Mouse (Mus musculus) urinary bladder, postnatal 10 days (tissue): ENCODE results near the gene Lypd4.
"Not testable (repeated sequence)": the region's sequence is repeated elsewhere in the genome, so short reads cannot be mapped to it uniquely, and the experiment has no call there.

Source experiments
- DNase-seq: peaks from one replicate; pipeline ENCODE4 v3.0.0; 2022; ENCODE audit warnings: low spot score

Gene Lypd4

DNA sequence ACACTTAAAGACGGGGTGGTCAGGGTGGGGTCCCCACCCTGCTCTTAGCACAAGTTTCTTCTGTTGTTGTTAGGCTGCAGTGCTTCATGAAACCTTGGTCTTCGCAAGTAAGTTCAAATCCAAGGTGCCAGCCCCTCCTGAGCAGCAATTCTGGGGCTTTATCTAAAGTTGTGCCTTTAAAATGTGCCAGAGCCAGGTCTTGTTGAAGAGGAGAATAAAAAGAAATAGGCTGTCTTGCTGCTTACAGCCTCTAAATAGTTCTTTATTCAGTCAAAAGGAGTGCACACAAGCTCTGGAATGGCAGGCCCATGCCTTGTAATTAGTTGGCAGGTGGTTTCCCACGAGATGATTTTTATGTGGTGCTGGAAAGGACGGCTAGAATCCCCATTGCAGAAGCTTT lies 17.4 kb upstream of the Lypd4 start:
- no peak for DNase-seq

DNA sequence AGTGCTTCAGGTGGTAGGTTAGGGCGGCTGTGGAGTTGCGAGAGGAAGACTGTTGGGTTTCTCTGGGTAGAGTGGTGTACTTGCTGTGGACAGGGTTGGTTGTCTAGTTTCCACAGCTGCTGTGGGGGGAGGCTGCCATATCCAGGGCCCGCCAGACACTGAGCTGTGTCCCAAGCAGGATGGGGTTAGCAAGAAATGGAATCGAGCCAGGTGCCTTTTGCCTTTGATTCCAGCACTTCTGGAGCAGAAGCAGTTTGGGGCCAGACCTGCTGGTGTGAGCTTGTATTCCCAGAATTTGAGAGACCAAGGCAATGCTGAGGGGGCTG lies 16.5 kb upstream of the Lypd4 start:
- DNase-seq = no peak

DNA sequence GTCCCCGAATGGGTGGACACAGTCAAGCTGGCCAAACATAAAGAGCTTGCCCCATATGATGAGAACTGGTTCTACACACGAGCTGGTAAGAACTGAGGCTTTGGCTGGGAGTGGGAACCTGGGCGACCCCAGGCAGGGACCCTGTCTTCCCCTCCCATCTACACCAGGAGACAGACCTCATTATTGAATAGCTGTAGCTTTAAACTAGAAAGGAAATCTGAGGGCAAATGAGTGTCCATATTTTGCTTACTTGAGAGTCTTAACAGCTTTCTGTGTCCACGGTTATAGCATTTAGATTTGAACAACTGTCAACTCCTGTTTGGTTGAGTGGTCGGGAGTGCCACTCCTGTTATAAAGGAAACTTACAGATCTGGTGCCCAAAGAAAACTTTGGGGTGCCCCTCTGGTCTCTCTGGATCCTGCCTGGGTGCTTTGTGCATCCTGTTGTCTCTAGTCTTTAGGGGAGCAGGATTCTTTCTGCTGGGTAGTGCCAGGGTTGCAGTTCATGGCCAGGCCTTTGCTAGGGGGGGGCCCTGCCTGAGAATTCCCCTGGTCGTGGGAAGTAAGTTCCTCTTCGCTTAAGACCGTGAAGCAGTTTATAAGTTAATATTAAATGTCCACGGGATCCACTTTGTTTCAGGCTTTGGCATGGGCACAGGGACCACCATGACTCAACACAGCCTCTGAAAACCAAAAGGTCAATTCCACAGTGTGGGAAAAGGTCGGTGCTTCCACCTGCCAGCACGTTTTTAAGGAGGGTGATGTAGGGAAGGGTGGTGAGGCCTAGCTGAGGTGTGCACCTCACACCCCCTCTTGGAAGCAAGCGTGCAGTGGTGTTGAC lies 15.9 kb upstream of the Lypd4 start:
- DNase-seq = no peak

DNA sequence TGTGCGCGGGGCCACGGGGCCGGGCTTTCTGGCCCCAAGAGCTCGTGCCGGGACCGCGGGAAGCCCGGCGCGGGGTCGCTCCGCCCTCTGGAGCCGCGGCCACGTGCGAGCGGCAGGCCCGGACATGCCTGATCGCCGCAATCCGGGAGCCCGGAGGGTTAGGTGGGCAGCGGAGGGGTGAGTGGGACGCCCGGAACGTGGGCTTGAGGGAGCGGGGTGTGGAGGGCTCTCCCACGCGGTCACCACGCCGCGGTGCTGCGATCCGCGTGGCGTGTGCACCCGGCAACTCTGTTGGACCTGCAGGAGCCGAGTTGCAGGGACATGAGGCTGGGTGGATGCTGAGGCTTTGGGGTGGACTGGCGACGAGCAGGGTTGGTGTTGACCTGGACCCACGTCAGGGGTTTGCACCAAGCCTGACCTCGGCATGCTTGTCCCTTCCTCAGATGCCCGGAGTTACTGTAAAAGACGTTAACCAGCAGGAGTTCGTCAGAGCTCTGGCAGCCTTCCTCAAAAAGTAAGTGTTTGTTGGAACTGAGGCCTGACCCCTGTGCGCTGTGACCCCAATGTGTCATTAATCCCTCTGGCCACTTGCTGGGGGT lies 15.1 kb upstream of the Lypd4 start:
- DNase-seq = no peak

DNA sequence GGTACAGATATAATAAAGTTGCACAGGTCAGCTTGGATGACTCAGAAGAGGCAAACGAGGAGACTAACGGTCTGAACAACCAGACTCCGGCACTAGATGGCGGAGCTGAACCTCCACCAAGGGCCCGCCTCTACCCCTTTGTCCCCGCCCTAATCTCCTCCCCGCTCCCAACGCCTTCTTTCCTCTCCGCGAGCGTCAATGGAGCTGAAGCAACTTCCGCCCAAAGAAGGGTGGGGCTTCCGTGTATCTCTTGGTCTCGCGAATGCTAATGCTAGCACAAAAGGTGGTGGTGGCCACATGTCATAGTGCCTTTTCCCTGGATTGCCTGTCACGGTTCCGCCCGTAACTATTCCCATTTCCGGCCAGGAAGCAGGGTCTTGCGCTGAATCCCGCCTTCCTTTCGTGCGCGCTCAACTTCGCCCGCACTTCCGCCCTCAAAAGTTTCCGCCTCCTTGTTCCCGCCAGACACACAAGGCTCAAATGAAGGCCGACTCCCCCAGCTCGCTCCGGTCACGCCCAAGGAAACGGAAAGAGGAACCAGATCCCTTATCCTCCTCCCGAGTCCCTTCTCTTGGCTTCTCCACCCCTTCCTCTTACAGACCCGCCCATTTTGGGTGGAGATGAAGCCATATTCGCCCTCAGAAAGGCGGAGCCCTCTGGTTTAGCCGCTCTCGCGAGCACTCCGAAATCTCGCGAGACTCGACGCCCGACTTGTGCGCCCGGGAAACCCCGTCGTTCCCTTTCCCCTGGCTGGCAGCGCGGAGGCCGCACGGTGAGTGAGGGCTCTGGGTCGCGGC lies 14.4 kb upstream of the Lypd4 start, which contains the start of gene Rps19:
TSS of gene Rps19 (plus strand) at position 476 of the 797 bp plus-strand sequence.
- peak; percentile 94 for DNase-seq

DNA sequence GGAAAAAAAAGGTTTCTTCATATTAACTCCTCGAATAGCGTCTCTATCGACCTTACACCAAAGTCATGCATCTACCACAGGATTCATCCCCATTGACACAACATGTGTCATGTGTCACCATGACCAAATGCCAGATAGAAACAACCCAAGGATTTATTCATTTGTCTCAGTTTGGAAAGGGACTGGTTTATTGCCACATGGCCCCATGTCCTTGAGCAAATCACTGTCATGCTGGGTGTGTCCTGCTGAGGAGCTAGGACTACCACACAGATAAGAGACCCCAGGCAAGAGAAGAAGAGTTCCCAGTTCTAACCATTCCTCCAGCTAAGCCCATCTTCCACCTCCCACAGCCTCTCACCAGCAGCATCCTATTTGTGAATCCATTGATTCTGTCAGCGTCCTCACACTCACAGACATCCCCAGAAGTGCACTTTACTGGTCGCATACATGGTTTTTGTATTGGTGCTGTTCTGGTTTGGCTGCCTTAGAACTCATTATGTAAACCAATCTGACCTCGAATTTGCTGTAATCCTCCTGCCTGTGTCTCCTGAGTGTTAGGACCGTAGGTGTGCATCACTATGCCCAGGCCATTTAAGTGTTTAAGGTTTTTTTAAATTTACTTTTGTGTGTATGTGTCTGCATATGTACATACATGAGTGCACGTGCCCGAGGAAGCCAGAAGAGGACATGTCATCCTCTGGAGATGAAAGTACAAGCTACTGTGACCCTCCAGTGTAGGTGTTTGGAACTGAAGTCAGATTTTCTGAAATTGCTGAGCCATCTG lies 12.9 kb upstream of the Lypd4 start:
- DNase-seq = no peak

DNA sequence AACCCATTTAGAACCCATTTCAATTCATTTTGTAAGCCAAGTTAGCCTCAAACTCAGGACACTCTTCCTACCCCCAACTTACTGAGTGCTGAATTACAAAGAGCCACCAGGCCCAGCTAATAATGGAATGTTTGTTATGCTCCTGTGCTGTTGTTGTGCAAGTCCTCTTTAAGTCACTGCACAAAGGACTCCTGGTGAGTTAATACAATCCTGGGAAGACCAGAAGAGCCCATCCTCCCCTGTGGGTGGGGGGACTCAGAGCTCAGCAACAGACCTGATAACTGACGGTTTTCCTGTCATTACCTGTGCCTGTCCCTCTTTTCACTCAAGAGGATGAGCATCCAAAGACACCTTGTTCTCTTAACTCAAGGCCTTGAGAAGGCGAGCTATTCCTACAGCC lies 9.9 kb upstream of the Lypd4 start:
- DNase-seq = no peak

DNA sequence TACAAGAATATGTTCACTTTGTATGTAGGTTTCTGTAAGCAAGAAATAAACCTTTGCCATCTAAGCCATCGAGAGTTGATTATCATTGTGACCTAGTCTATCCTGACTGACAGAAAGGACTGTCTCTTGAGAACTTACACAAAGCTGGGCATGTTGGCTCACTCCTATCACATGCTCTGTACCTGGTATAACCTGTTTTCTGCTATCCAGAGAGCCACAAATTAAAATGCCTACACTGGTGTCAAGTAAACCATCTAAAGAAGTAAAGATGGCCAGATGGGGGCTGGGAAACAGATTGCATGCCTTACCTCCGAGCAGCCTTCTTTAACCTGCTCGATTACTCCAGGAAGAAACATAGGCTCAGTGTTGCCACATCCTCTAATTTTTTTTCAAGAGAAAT lies 7.8 kb upstream of the Lypd4 start:
- no peak for DNase-seq

DNA sequence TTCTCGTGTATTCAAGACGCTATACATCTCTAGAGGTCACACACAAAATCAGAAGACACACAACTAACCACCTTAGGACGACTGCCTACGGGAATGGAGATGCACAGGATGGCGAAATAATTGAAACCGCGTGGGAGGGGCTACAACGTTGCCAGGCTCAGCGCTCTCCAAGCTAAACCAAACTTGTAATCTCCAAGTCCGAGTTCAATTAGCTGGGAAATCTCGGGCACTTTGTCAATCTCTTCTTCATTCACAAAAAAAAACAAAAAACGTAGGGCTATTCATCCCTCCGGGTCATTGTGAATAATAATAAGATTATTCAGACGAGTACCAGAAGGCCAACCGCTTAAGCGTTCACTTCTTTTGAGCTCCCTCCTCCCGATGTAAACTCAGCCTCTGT lies 661 bp downstream of the Lypd4 start:
- no peak for DNase-seq

DNA sequence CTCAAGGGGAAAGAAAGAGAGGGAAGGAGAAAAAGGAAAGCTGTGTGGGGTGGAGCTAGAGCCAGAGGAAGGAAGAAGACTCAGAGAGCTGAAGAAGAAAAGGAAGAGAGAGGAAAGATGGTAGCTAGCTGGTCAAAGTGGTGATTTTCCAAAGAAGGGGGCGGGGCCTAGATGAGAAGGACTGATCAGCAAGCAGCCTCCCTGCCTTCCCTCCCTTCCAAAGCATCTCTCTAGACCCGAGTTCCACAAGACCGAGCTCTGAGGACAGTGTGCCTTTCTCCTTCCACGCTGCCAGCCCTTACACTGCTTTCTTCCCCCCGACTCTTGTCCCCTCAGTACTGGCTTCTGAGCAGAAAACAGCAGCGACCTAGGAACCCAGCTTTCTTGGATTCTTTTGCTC lies 5.6 kb downstream of the Lypd4 start:
- no peak for DNase-seq

DNA sequence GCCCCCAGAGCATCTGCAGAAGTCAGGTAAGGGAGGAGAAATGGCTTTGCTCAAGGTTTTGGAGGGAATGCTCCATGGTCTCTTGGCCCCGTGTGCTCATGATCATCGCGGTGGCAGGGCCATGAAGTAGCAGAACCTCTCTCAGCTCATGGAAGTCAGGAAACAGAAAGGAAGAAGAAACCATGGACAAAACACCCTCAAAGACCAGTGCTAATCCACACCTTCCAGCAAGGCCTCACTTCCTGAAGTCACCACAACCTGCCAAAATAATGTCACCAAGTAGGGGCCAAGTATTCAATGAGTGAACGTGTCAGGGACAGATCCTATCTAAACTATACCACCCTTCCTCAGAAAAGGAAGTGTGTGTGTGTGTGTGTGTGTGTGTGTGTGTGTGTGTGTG lies 6.9 kb downstream of the Lypd4 start:
- no peak for DNase-seq

DNA sequence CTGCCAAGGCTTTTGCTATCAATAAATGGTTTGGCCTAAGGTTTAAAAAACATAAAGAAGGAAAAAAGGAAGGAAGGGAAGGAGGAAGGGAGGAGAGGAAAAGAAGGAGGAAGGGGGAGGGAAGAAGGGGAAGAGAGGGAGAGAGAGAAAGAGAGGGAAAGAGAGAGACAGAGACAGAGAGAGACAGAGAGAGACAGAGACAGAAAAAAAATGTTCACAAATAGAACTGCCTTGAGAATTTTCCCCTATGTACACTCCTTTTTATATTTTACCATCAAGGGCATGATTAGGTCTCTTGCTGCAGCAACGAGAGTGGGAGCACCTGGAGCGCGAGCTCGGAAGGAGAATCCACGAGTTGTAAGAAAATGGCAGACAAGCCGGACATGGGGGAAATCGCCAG lies 7.8 kb downstream of the Lypd4 start, which contains the start of gene Gm9844:
TSS of gene Gm9844 (plus strand) at position 301 of the 400 bp plus-strand sequence.
- DNase-seq = no peak

DNA sequence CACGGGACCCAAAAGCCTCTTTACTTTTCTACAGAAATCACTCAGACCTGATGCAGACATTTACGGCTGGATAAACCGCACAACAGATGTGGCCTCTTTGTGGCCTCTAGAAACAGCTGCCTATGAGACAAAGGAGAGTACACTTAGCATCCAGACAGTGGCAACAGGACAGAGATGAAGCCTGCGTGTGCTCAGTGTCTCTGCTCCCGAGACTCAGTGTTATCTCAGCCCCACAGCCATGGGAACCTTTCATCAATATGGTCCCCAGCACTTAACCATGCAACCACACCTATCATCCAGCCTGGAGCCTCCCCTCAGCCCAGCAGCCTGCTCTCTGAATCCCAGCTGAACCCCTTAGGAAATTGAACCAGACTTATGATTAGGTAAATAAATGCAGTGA lies 10.5 kb downstream of the Lypd4 start:
- DNase-seq = no peak

DNA sequence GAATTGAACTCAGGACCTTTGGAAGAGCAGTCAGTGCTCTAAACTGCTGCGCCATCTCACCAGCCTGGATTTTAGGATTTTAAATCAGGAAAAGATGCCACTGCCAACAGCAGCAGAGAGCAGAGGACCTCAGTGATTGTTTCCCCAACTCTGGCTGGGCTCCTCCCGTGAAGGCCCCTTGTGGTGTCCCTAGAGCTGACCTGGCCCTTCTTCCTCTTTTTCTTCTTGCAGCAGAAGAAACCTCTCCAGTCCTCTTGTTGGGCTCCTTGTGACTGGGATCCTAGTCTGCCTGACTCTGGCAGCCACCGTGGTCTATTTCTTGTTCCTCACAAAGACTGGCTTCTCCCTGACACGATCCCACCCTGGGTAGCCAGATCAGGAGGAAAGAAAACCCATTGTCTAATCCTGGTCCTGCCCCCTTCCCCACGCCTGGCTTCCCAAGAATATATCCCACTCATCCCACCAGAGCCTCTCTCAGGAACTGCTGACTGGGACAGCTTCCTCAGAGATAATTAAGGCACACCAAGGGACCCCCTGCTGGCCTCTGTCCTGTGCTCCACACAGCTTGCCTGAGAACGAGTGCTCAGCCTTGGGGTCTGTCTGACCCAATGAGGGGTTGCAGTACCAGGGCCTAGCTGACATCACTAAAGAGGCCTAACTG lies 13.2 kb downstream of the Lypd4 start:
- DNase-seq = no peak

DNA sequence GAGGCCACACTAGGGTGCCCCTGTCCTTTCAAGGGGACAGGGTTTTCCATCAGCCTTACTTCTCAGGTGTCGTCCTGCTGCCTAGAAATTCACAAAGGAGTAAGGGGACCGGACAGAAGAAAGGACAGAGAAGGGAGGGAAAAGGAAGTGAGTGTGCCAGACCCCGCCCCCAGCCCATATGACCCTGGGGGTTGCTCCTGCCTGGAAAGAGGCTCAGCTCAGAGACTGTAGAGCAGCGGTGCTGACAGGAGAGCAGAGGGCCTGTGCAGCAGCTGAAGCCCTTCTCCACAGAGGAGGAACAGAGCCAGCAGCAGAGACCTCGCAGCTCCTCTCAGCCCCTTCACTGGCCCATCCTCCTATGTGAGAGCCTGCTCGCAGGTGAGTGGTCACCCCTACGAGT lies 16.0 kb downstream of the Lypd4 start:
- DNase-seq = no peak

DNA sequence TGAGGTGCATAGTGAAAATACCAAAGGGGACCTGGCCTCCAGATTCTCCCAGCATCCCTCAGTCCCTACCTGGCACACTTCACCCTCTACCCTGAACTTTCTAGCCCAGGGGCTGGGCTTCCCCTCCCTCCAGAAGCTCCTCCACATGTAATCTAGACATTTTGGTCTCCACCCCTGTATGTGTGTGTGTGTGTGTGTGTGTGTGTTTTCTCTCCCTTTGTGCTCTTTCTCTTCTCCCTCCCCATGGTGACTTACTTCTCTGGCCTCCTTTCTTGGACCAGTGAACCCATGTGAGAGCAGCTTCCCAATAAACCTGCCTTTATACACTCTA lies 16.5 kb downstream of the Lypd4 start:
- no peak for DNase-seq

DNA sequence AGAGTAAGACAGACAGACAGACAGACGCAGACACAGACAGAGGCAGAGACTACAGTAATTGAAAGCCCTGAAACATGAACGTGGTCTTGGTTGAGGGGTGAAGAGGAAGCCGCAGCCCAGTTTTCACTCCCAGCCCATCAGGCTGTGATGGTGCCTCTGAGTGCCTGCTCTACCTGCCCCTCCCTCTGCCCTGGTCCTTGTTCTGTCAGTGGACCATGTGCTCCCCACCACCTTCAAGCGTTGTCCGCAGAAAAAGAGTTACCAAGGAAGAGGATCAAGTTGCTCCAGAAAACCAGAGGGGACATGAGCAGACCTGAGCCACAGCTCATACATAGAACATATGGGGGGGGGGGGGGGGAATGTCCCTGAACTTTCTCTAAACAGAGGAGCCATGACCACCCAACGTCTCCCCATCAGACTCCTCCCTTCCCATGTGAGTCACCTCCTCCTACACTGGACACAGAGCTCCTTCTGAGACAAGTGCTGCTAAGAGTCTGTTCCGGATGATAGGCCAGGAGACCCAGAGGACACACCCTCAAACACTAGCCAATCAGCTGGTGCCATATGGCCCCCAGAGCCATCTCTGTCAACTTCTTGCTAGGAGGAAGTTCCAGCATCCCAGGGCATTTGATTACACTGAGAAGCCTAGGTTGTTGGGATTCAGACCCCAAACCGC lies 17.0 kb downstream of the Lypd4 start:
- no peak for DNase-seq

DNA sequence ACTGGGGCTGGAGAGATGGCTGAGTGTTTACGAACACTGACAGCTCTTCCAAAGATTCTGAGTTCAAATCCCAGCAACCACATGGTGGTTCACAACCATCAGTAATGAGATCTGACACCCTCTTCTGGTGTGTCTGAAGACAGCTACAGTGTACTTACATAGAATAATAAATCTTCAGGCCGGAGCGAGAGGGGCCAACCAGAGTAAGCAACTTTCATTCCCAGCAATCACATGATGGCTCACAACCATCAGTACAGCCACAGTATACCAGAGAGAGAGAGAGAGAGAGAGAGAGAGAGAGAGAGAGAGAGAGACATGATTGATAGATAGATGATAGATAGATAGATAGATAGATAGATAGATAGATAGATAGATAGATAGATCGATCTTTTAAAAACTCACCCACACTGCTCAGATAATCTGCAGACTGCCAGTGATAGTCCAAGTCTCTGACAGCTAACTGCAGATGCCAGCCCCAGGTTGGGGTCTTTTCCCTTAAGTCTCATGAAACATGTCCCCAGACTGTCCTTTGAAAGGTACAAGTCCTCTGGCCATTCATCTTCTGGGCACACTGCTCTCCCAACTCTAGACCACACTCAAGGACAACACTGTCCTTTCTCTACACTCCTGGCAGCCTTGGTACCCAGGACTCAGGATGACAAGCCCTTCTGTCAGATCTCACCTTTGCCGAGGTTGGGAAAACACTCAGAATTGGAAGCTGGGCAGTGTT lies 18.0 kb downstream of the Lypd4 start:
- DNase-seq = no peak

DNA sequence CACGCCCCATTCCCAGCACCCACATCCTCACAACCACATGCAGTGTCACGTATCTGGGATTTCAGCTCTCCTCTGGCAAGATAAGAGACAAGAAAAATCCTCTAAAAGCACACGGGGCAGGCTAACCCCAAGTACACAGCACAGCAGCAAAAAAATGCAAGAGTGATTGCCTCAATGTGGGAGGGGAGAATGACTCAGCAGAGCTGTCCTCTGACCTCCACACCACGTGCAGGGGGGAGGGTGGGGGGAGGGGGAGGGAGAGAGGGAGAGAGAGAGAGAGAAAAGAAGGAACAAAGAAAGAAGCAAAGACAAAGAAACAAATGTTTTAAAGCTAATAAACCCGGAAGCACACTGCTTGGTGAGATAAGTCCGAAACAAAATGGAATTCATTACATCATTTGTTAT lies 18.8 kb downstream of the Lypd4 start:
- no peak for DNase-seq

DNA sequence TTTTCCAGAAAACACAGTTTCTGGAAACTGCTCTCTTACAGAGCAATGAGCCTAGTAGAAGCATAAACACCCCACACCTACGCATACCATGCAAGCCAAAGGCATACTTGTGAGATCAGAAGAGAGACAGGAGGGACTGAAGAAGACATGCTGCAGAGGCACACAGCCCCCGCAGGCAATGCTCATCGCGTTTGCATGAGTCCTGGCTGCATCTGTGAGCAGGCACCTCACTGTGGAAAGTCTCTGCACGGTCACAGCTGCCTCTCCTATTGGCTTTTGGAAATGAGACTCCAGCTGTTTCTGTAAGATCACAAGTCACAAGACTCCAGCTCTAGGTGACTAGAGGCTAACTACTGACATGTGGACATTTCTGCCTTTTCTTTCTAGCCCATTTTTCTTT lies 19.6 kb downstream of the Lypd4 start:
- no peak for DNase-seq

DNA sequence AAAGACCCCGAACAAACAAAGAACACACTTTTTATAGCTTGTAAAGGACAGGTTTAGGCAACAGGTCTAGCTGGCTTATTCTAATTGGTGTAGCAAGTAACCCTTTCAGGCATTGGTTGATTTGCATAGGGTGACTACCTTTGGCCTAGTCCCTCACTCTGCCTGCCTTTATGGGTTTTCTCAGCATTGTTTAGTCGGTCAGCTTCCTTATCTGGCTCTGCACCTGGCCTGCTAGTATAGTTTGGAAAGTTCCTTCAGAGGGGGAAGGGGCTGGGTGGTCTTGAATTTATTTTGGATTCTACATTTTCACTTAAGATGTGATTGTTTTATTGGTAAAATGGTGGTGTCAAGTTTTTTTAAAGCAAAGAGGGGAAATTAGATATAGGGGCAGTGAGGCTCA lies 23.2 kb downstream of the Lypd4 start:
- not testable (repeated sequence) for DNase-seq
